Mouse (Mus musculus) yolk sac, embryonic 10.5 days (tissue): ENCODE measurements at regions not wholly inside any gene's neighbourhood (a gene's known extent, or its start where the extent isn't known, plus 50 kb on each side); places are given as distances from the start of the nearest gene placed in this dataset.

ENCODE experiments used
- DNase-seq: peaks from one replicate; pipeline ENCODE4 v3.0.0-alpha.2; 2017; ENCODE audit warnings: low spot score

- DNase-seq: no peak
Measured at GRCm38 (mm10) chr15:88213356-88213755, 386.7 kb upstream of the Zdhhc25 start.

- DNase-seq: no peak
Measured at GRCm38 (mm10) chr15:88214286-88214685, 385.8 kb upstream of the Zdhhc25 start.

DNA sequence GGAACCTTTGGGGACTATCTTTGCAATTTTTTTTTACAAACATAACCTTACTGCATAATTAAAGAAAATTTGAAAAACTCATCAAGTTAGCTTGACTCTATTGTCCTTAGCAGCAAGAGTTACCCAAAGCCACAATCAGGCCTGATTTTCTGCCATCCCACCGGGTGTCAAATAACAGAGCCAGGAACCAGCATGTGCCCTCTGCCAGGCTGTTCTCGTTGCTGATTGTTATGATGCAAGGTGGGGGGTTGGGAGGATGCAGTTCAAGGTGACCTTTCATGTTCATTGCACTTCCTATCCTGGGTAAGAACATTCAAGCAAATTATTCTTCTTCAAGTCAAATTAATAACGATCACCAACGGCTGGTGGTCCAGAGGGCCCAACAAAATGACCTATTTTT lies 370.6 kb upstream of the Zdhhc25 start:
- DNase-seq: no peak

- no peak for DNase-seq
Measured at GRCm38 (mm10) chr15:88244606-88245005, 355.5 kb upstream of the Zdhhc25 start.

- no peak for DNase-seq
Measured at GRCm38 (mm10) chr15:88245496-88246246, 354.4 kb upstream of the Zdhhc25 start.

DNA sequence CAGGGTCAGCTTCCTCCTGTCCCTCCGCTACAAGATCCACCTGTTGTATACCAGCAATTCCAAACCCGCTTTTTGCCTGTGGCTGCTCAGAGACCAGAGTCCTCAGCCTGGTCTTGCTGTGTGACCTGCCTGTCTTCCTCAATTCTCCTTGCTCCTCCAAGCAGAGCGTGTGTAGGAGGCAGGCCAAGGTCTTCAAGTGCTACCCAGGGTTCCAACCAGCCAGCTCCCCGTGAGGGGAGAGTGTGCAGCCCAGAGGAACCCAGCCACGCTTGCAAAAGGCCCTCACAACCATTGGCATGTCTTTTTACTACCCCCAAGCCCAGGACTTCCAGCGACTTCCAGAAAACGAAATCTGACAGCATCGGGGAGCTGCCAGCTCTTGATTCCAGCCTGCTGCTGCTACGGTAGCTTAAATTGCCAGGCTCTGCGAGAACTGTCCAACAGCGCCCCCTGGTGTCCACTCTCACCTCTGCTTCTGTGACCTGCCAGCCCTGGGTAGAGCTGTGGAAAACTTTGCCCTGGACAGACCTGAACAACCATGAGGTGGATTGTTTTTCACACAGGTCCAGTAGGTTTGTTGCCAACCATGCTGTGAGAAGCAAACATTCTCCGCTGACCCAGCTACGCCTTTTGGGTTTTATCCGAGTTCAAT lies 352.0 kb upstream of the Zdhhc25 start:
- DNase-seq: peak; percentile 32

DNA sequence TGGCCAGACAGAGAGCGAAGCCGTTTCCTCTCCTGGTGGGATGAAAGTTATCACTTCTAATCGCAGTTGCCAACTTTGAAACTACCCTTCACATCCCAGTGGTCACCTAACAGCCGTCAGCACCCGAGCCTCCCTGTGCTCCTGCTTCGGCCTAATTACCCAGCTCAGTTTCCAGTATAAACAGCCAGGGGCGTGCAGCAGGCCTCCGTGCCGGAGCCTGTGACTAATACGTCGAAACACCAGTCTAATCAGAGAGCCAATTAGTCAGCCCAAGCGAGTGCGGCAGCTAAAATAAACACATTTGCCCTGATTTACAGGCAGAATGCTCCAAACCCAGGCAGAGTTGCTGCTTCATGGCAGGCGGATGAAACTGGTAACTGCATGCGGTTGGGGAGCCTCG lies 312.1 kb upstream of the Zdhhc25 start:
- no peak for DNase-seq

DNA sequence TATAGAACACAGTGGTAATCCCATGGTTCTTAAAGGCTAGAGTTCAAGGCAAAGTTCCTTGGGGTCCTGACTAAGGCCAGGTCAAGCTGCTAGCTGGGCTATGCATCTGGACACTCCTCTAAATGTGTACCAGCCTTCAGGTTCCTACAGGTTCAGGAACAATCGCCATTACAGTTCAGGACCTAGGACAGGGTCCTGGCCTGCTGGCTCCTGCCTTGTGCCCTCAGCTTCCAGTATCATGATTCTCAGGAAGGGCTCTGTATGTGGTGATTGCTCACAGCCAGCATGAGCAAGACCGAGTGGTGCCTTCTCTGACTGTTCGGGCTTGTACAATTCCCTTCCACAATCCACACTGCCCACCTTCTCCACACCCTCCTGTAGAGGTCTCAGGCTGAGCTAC lies 311.4 kb upstream of the Zdhhc25 start:
- no peak for DNase-seq

DNA sequence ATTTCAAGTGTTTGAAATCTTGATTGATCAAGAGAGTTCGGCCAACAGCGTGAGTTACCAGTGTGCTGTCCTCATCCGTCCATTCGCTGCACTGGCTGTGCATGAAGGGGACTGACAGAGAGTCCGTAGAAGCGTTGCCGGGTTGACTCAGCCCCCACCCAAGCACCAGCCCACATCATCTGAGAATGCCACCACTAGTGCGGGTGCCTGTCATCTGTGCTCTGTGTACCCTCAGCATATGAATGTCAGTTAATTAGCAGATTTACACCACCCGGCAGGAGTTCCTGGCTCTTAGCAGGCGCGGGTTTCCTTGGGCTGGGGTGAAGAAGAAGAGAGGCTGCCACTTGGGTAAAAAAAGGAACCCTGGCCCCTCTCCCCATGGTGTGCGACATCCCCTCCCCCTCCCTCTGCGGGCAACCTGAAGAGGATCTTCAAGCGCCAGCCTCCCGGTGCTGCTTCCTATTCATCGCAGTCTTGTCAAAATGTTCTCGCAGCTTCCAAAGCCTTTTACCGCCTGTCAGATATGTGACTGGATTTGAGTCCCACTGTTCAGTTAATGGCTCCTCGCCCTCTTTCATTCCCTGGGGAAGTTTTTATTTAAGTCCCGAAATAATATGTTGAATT lies 309.2 kb upstream of the Zdhhc25 start:
- DNase-seq: no peak

DNA sequence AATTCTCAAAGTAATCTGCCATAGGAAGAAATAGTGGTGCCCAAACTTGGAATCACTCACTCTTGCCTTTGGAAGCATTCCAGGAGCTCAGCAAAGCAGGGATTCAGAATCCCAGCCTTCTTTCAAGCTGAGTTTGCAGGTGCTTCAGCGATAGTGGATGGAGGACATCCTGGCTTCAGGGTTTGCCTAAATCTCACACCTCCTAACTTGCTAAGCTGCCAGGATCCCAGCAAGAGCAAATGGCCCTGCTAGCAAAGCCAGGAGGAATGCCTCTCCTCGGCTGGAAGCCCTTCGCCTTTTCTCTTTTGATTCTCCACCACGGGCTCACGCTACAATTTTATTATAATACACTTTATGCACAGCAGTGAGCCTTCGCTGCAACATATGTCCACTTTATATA lies 301.0 kb upstream of the Zdhhc25 start:
- DNase-seq: no peak

GRCm38 (mm10) chr15:88311158-88311557 lies 288.9 kb upstream of the Zdhhc25 start:
- DNase-seq: no peak

DNA sequence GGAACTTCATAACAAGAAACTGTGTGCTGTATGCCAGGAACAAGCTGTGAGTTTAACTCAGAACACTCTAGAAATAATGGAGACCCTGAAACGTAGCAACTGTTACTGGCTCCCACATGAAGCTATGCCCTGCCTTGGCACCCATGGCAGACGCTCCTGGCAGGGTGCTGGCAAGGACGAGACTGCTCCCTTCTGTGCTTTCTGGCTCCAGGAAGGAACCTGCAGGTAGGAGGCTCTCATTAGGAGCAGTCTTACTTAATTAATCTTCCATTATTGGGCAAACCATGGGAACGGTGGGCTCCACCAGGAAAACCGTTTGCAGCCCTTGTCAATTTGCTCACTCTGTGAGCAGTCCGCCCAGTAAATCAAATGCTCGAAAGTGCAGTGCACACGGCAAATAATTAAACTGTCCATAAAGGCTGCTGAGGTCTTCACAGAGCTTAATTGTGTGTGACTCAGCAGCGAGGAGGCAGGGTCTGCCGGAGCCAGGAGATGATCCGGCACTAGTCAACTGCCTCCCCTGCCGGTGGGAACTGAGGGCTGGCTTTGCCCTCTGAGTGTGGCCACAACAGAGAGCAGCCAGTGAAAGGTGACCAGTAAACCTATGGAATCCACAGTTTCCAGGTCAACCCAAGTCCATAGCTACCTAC lies 285.2 kb upstream of the Zdhhc25 start:
- no peak for DNase-seq

DNA sequence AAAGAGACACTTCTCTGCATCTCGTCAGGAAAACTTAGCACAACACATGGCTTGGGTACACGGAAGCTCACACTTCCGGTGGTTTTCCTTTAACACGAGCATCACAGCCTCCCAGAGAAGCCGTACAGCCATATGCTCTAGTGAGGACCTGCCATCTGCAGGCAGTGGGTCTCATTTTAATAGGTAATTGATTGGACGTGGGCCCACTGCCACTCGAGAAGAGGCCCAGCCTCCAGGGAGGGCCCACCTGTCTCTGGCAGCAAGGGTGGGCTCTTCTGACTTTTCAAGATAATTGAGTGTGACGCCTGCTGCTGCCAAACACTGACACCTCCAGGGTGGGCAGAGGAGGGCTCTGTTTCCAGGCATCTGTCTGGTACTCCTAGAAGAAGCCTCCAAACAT lies 282.1 kb upstream of the Zdhhc25 start:
- DNase-seq: no peak

GRCm38 (mm10) chr15:88319527-88319926 lies 280.6 kb upstream of the Zdhhc25 start:
- no peak for DNase-seq

- no peak for DNase-seq
Measured at GRCm38 (mm10) chr15:88323584-88324375, 276.3 kb upstream of the Zdhhc25 start.

DNA sequence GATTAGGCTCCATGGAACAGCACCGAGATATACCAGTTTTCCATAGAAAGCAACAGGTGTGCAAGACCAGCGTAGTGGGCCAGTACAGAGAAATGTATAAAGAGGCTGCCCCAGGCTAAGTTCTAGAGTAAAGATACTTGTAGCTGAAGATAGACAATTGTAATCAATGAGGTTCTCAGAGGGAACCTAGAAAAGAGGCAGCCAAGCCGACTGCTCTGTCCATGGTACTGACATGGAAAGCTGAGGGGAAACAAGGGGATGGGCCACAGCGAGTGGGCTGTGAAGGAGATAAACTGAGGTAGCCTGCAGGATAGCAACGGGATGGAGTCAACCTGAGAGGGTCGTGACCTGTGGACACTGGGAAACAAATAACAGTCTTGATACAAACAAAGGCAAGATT lies 275.0 kb upstream of the Zdhhc25 start:
- DNase-seq: no peak

DNA sequence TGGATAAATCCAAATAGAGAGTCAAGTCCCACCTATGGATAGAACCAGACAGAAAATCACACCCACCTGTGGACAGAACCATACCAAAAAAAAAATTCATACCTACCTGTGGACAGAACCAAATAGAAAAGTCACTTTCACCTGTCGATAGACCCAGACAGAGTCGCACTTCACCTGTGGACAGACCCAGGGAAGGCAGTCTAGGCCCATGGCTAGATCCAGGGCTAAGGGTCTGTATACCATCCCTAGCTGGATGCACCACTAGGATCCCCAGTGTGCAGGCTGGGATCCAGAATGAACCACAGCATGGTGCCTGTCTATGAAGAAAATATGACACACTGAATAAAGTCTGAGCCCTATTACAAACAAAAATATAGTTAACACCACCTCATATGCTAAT lies 246.9 kb upstream of the Zdhhc25 start:
- no peak for DNase-seq

DNA sequence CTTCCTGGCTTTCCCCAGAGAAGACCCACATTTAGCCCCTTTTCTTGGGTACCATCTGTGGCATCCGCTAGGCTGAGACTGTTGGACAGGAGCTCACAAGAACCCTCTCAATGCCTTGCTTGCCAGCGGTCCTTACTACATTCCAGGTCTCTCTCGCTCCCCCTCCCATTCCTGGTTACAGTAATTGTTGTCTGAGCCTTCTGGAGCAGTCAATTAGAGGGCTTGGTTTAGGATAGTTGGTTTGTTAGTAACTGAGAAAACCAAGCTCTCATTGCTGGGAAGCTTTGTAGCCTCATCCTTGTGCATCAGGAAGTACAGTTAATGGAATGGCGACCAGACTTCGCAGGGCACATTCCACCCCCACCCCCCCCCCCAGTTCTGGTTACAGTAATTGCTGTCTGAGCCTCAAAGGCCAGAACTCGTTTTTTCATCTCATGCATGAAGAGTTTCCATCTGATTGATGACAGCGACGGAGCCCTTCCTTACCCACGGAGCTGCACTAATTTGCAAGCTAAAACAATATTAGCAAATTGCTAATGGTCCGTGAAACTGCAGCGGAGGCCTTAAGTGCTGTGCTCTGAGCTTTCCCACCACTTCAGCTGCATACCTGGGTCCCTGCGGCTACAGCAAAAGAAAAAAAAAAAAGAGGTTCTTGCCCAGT lies 239.6 kb upstream of the Zdhhc25 start:
- no peak for DNase-seq

DNA sequence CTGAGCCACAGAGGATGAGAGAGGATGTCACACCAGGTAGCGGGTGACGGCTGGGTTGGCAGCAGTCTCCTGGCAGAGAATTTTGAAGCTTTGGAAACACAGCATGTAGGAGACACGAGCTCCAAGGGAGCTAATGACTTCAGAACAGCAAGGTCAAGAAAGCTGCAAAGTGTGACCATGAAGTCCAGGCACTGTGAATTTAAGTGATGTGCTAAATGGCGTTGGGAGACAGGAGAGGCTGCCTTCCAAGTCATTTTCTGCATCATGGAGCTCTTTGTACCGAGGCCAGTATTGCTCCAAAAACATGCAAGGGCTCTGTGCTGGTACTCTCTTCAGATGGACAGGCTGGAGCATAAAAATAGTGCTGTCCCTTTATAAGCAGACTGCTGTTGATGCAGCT lies 238.8 kb upstream of the Zdhhc25 start:
- no peak for DNase-seq

GRCm38 (mm10) chr15:88362966-88363365 lies 237.1 kb upstream of the Zdhhc25 start:
- DNase-seq: no peak

DNA sequence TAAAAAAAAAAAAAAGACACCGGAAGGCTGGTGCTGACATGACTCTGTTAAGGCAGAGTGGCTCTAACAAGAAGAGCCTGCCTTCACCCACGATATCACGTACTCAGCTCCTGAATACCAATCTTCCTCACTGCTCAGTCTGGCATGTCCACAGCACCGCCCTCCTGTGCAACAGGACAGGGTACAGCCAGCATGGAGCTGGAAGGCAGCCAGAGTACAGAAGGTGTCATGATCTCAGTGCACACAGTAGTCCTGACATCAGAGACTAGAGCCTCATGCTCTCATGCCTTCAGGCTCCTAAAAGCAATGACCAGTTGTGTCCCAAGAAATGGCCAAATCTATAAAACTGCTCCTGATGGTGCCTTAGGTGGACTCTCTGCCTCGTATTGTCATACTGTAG lies 229.7 kb upstream of the Zdhhc25 start:
- DNase-seq: no peak

GRCm38 (mm10) chr15:88372039-88372438 lies 228.1 kb upstream of the Zdhhc25 start:
- no peak for DNase-seq
